Mouse (Mus musculus): ENCODE data around the gene BC028528.
"Not testable (repeated sequence)": the region's sequence is repeated elsewhere in the genome, so short reads cannot be mapped to it uniquely, and the experiment has no call there.

DNA sequence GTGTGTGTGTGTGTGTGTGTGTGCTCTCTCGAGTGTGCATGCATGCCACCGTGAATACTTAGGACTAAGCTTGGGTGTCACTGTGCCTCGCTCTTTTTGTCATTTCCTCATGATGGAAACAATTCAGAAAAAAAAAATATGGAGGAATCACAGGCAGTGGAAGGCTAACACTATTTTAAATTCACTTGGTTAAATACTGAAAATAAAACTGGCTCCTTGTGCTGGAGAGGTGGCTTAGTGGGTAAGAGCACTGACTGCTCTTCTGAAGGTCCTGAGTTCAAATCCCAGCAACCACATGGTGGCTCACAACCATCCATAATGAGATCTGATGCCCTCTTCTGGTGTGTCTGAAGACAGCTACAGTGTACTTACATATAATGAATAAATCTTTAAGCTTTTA lies 33.5 kb downstream of the BC028528 start:
- not testable (repeated sequence) for TF ChIP-seq GATA1, TAL1 (IDR thresholded peaks at IDR 0.05; ENCODE audit: low read length)

Data from erythroblast, embryonic 14.5 days (primary cell).